Mouse (Mus musculus): Measurements from ENCODE around the gene Nfam1.

DNA sequence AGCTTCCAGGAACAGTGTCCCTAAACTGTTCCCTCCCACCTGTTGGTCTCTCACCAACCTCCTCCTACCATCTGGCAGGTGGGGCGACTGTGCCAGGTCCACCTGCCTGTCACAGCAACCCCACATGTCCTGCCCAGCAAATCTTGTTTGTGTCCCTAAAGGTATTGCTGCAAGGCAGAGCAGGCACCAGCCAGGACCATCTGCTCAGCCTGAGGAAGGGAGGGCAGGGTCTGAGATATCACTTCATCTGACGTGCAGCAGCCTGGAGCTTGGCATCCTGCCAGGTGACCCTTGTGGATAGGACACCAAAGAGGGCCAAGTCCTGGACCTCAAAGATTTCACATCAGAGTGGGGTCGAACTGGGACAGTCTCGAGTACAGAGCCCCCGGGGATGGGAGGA is 85.7 kb downstream of the Nfam1 start:
- TF ChIP-seq CTCF (IDR thresholded peaks at IDR 0.05; ENCODE audit: borderline replicate concordance, insufficient read depth, low read depth, low read length) (no peak), POLR2A (IDR thresholded peaks at IDR 0.05; ENCODE audit: borderline replicate concordance, insufficient read depth, low read length) (no peak)
